Comparison of ENCODE assay signal across 8 mouse cellular contexts in genomic region chr11:69066956-69067355, GRCm38 (mm10). TPM values are rescaled to one million over a fixed set of nuclear protein-coding genes. Genes with fewer than 3 reads are reported as not detected.
A peak's percentile ranks its signal among the peaks of the same experiment; 100 is the strongest.
DNase-seq lines count a peak whose midpoint lies in the region; ATAC-seq and TF ChIP-seq lines count a peak whose summit lies in the region.

No protein-coding gene starts in this region.

- intact Hi-C loops in left cerebral cortex, postnatal 14 days (cut with DNase I) = loop anchor here (10.0 kb wide), 1 partner anchor 178 kb away; no protein-coding TSS in a partner anchor

- peaks cover 19% of the 10 kb centered on the region; the same call in 1 of the 2 replicates for H3K4me1 ChIP-seq in hindbrain, postnatal 0 days (ENCODE audit: insufficient read depth, low read length)

- no peaks in the 10 kb centered on the region for H3K9me3 ChIP-seq in hindbrain, postnatal 0 days (ENCODE audit: low read length)

- H3K9ac ChIP-seq in hindbrain, postnatal 0 days (replicated peaks; ENCODE audit: low read length) = peak overlapping the region; percentile 44; the same call in 1 of the 2 replicates

- H3K4me3 ChIP-seq in hindbrain, postnatal 0 days (ENCODE audit: low read length) = peak overlapping the region; percentile 43

- peak overlapping the region; percentile 21; the same call in 1 of the 2 replicates for H3K27ac ChIP-seq in hindbrain, postnatal 0 days

- H3K27me3 ChIP-seq in hindbrain, postnatal 0 days (ENCODE audit: insufficient read depth, low read length) = no peaks in the 10 kb centered on the region

- ATAC-seq in hindbrain, postnatal 0 days = no peak

- H3K4me2 ChIP-seq in hindbrain, postnatal 0 days (ENCODE audit: low read depth, low read length) = peak overlapping the region; percentile 78

- 9% methylated on average over 8 of the region's 8 CpGs for WGBS in hindbrain, postnatal 0 days

- peak; percentile 80 for DNase-seq in T-cell, adult 2 months (ENCODE audit: low spot score)
- peak; percentile 94 to 95 for DNase-seq in cerebellum, postnatal 14 days
- peak; percentile 84 to 87 for DNase-seq in gastrocnemius, adult 8-10 months (ENCODE audit: low spot score in 2 of 2)
- peak; percentile 93 for DNase-seq in hindbrain, postnatal 0 days (ENCODE audit: low spot score)
- peak; percentile 92 to 93 for DNase-seq in left cerebral cortex, postnatal 14 days (ENCODE audit: low spot score in 2 of 2)
- DNase-seq in mesoderm, embryonic 11.5 days (ENCODE audit: low read depth, low spot score) = peak; percentile 89
- DNase-seq in right cerebral cortex, postnatal 25 days = peak; percentile 85
- peak; percentile 81 to 88 for DNase-seq in urinary bladder, postnatal 4 days (ENCODE audit: low spot score in 2 of 2)

- no peaks in the 10 kb centered on the region for H3K36me3 ChIP-seq in hindbrain, postnatal 0 days (ENCODE audit: insufficient read depth, low read length)

- TF ChIP-seq CTCF in hindbrain, postnatal 0 days (IDR thresholded peaks at IDR 0.05; ENCODE audit: low read depth) = peak; percentile 88

RNA-seq across cellular contexts. Expression of gene Tmem107, which starts 3.6 kb away (rescaled TPM):
- total RNA-seq in gastrocnemius, adult 8-10 months (2022) = 1 to 10 TPM; 2.9 to 7.0 (median 5.2) TPM
- 68.9 and 135 TPM in 2 replicates for total RNA-seq in hindbrain, postnatal 0 days (2014; rRNA removed)
- 28.6 and 34.1 TPM in 2 replicates for polyA plus RNA-seq in hindbrain, postnatal 0 days (2015; fragmentation: Nextera tagmentation; extraction: Ambion mirVana)
- total RNA-seq in left cerebral cortex, postnatal 14 days (2021) = 10 to 100 TPM; 14.2 to 16.9 TPM

RNA-seq across cellular contexts. Expression of gene Borcs6, which starts 7.4 kb away (rescaled TPM):
- total RNA-seq in gastrocnemius, adult 8-10 months (2022) = 10 to 100 TPM; 22.4 to 26.2 (median 23.7) TPM
- total RNA-seq in hindbrain, postnatal 0 days (2014; rRNA removed) = 25.4 and 40.8 TPM in 2 replicates
- 21.3 and 21.9 TPM in 2 replicates for polyA plus RNA-seq in hindbrain, postnatal 0 days (2015; fragmentation: Nextera tagmentation; extraction: Ambion mirVana)
- total RNA-seq in left cerebral cortex, postnatal 14 days (2021) = 10 to 100 TPM; 26.1 to 29.2 TPM

RNA-seq across cellular contexts. Expression of gene Vamp2, which starts 21.3 kb away (rescaled TPM):
- 10 to 100 TPM; 31.4 to 39.6 (median 35.6) TPM for total RNA-seq in gastrocnemius, adult 8-10 months (2022)
- 146 and 148 TPM in 2 replicates for total RNA-seq in hindbrain, postnatal 0 days (2014; rRNA removed)
- polyA plus RNA-seq in hindbrain, postnatal 0 days (2015; fragmentation: Nextera tagmentation; extraction: Ambion mirVana) = 417 and 489 TPM in 2 replicates
- total RNA-seq in left cerebral cortex, postnatal 14 days (2021) = 1,000 to 10,000 TPM; 1,220 to 1,271 TPM

RNA-seq across cellular contexts. Expression of gene Aurkb, which starts 21.5 kb away (rescaled TPM):
- total RNA-seq in gastrocnemius, adult 8-10 months (2022) = under 1 TPM in 1 of 4 experiments, not detected in 3; 0.35 TPM
- total RNA-seq in hindbrain, postnatal 0 days (2014; rRNA removed) = 15.9 and 21.6 TPM in 2 replicates
- polyA plus RNA-seq in hindbrain, postnatal 0 days (2015; fragmentation: Nextera tagmentation; extraction: Ambion mirVana) = 24.8 and 26.3 TPM in 2 replicates
- 1 to 10 TPM in 1 of 2 experiments, under 1 TPM in 1; 0.86 to 1.2 TPM for total RNA-seq in left cerebral cortex, postnatal 14 days (2021)

RNA-seq across cellular contexts. Expression of gene Per1, which starts 28.1 kb away (rescaled TPM):
- 10 to 100 TPM; 58.8 to 81.4 (median 70.4) TPM for total RNA-seq in gastrocnemius, adult 8-10 months (2022)
- total RNA-seq in hindbrain, postnatal 0 days (2014; rRNA removed) = 24.4 and 27.1 TPM in 2 replicates
- polyA plus RNA-seq in hindbrain, postnatal 0 days (2015; fragmentation: Nextera tagmentation; extraction: Ambion mirVana) = 11.9 and 15.9 TPM in 2 replicates
- 100 to 1,000 TPM in 1 of 2 experiments, 10 to 100 TPM in 1; 90.4 to 112 TPM for total RNA-seq in left cerebral cortex, postnatal 14 days (2021)
